Comparison of ENCODE assay signal across 16 mouse cellular contexts in genomic region chr3:116175106-116175505, GRCm38 (mm10).
"Had no signal": no experiment of that assay in that cellular context is flagged by ENCODE, and none has a peak within 500 bp of the region (broad histone marks: within the 10 kb centered on the region; RNA-seq: fewer than 3 reads in every experiment).

No protein-coding gene starts in this region.

- H3K9me3 ChIP-seq: neural tube, embryonic 12.5 days; neural tube, embryonic 13.5 days; neural tube, embryonic 15.5 days; stomach, embryonic 15.5 days had no signal

- H3K4me2 ChIP-seq: neural tube, embryonic 12.5 days; neural tube, embryonic 13.5 days; neural tube, embryonic 15.5 days; stomach, embryonic 15.5 days had no signal

- H3K27me3 ChIP-seq: neural tube, embryonic 12.5 days; neural tube, embryonic 13.5 days; neural tube, embryonic 15.5 days; stomach, embryonic 15.5 days had no signal

- H3K27ac ChIP-seq: neural tube, embryonic 12.5 days; neural tube, embryonic 13.5 days; neural tube, embryonic 15.5 days; stomach, embryonic 15.5 days; stomach, postnatal 0 days had no signal

- H3K4me1 ChIP-seq: neural tube, embryonic 12.5 days; neural tube, embryonic 13.5 days; neural tube, embryonic 15.5 days; stomach, embryonic 15.5 days had no signal

- DNase-seq: retina, postnatal 1 day; right cerebral cortex, adult 18-20 months; right cerebral cortex, postnatal 14 days; right cerebral cortex, postnatal 25 days; spleen, adult 18-20 months; thymus, adult 18-20 months; thymus, adult 2 months; thymus, postnatal 14 days; thymus, postnatal 25 days; thymus, postnatal 36 days; thymus, postnatal 4 days had no signal

- H3K9ac ChIP-seq: neural tube, embryonic 12.5 days; neural tube, embryonic 13.5 days; neural tube, embryonic 15.5 days; stomach, embryonic 15.5 days had no signal

- H3K36me3 ChIP-seq: neural tube, embryonic 12.5 days; neural tube, embryonic 13.5 days; neural tube, embryonic 15.5 days; stomach, embryonic 15.5 days had no signal

- H3K4me3 ChIP-seq: neural tube, embryonic 12.5 days; neural tube, embryonic 13.5 days; neural tube, embryonic 15.5 days; stomach, embryonic 15.5 days had no signal
